Mouse (Mus musculus) bone marrow macrophage, adult 2 months (primary cell): ENCODE measurements around the gene Pcca.

Experiments used
- CTCF ChIP-seq: IDR thresholded peaks from 2 replicates; pipeline ENCODE4 v1.5.1; 2012; ENCODE audit warnings: low read depth, mild to moderate bottlenecking, low read length, moderate library complexity
- POLR2A ChIP-seq: IDR thresholded peaks from 2 replicates; pipeline ENCODE4 v1.6.1; 2012; ENCODE audit warnings: mild to moderate bottlenecking, low read depth, low read length, borderline replicate concordance

GRCm38 (mm10) chr14:122485635-122486181 is 48.4 kb upstream of the Pcca start:
- no peak for TF ChIP-seq CTCF
- TF ChIP-seq POLR2A, result no peak
